Mouse (Mus musculus) CD4-positive, CD25-positive, alpha-beta regulatory T cell, adult 9 weeks (primary cell): ENCODE data around the gene Zfp185. TPM values are rescaled to one million over a fixed set of nuclear protein-coding genes. Genes with fewer than 3 reads are reported as not detected.

Experiments used
- polyA plus RNA-seq: library from polyadenylated mRNA; unstranded; fragments of 100-300 nt; shearing (Covaris generic); gene quantifications from one replicate; pipeline ENCODE4 v1.2.1, GENCODE M21; 2017

Zfp185 gene
- polyA plus RNA-seq, result 0.07 TPM

GRCm38 (mm10) chrX:72986841-72987519 is at the start of gene Zfp185:
Zfp185 (plus strand) TSS chrX:72987339.

DNA sequence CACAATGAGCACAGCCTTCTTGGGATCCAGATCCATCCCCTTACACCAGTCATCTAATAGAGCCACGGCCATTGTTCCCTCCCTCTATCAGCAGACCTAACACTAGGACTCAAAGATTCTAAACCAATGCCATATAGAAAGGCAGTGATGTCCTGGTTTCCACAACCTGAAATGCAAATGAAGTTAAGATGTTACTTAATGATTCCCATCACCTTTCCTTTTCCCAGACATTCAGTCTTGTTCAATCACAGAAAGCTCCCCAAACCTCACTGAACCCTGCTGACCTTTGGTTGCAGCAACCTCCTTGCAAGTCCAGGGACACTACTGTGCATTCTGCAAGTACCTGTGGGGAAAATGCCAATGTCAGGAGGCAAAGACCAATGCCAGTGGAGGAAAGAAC is 49.9 kb downstream of the Zfp185 start, which contains the start of gene Pnma5:
Pnma5 (minus strand) TSS at position 101 of the 400 bp plus-strand sequence.

DNA sequence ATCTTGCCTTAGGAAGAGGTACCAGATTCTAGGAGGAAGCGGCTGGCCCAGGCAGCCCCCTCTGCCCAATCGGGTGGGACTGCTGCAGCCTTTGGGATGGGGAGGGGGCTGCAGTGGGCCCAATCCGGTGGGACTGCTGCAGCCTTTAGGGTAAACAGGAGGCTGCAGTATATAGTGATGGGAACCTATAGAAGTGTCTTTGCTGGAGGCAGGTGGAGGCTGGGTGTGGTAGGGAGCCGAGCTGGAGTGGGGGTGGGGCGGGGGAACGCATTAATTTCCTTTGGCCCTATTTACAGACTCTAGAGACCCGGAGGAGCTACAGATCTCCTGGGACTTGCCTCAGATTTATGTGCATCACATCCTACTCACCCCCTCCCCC is 77.3 kb downstream of the Zfp185 start, which contains the start of gene Pnma3:
Pnma3 (plus strand) TSS at position 373 of the 379 bp plus-strand sequence.

Other genes starting within 250 kb of the Zfp185 start
- not detected for gene Gabrq, start 162.2 kb upstream of the Zfp185 start, polyA plus RNA-seq
- 142 TPM for gene Cetn2, start 68.9 kb upstream of the Zfp185 start, polyA plus RNA-seq
- 22.2 TPM for gene Nsdhl, start 68.8 kb upstream of the Zfp185 start, polyA plus RNA-seq
- gene Pnma5, start 49.8 kb downstream of the Zfp185 start, polyA plus RNA-seq, result not detected
- gene Pnma3, start 77.4 kb downstream of the Zfp185 start, polyA plus RNA-seq, result not detected
- 118 TPM for gene Xlr4a, start 95.1 kb downstream of the Zfp185 start, polyA plus RNA-seq
- 1.1 TPM for gene Xlr3a, start 109.8 kb downstream of the Zfp185 start, polyA plus RNA-seq
- gene Gm14685, start 129.7 kb downstream of the Zfp185 start, polyA plus RNA-seq, result 0.11 TPM
- gene Xlr5b, start 161.5 kb downstream of the Zfp185 start, polyA plus RNA-seq, result not detected
- 0.20 TPM for gene DXBay18, start 162.1 kb downstream of the Zfp185 start, polyA plus RNA-seq
- not detected for gene Spin2d, start 189.7 kb downstream of the Zfp185 start, polyA plus RNA-seq
- 13.7 TPM for gene Xlr3b, start 204.9 kb downstream of the Zfp185 start, polyA plus RNA-seq
- gene Xlr4b, start 227.0 kb downstream of the Zfp185 start, polyA plus RNA-seq, result 160 TPM
- 2.7 TPM for gene F8a, start 241.0 kb downstream of the Zfp185 start, polyA plus RNA-seq